Mouse (Mus musculus): ENCODE data around the gene Bnc2. TPM values are rescaled to one million over a fixed set of nuclear protein-coding genes. Genes with fewer than 3 reads are reported as not detected.

The Bnc2 gene
- polyA plus RNA-seq, 1 experiment from 2014 or later: 28.8 TPM

GRCm38 (mm10) chr4:84229189-84229960 is 445.7 kb downstream of the Bnc2 start:
- 62% methylated on average over 10 of the region's 10 CpGs for WGBS
- Histone ChIP-seq H3K36me3 (no peaks in the 10 kb centered on the region), H3K4me2 (no peak overlapping the region), H3K9ac (no peak overlapping the region), H3K27ac (no peak overlapping the region), H3K4me1 (peaks cover 3% of the 10 kb centered on the region; the same call in 1 of the 2 replicates), H3K27me3 (no peaks in the 10 kb centered on the region), H3K9me3 (no peaks in the 10 kb centered on the region), H3K4me3 (no peak overlapping the region)
- no peak for ATAC-seq (ENCODE audit: insufficient number of reproducible peaks, insufficient read depth, low FRiP score, low TSS enrichment, low read depth)

GRCm38 (mm10) chr4:84228551-84228950 is 446.5 kb downstream of the Bnc2 start:
- Histone ChIP-seq H3K4me2 (no peak overlapping the region), H3K9ac (no peak overlapping the region), H3K4me1 (peaks cover 5% of the 10 kb centered on the region; the same call in 1 of the 2 replicates), H3K4me3 (no peak overlapping the region), H3K27me3 (no peaks in the 10 kb centered on the region), H3K36me3 (no peaks in the 10 kb centered on the region), H3K27ac (no peak overlapping the region), H3K9me3 (no peaks in the 10 kb centered on the region)
- no peak for ATAC-seq (ENCODE audit: insufficient number of reproducible peaks, insufficient read depth, low FRiP score, low TSS enrichment, low read depth)
- WGBS: 83% methylated on average over 5 of the region's 5 CpGs

Other genes starting within 250 kb of the Bnc2 start
- 13.3 and 15.4 TPM in 2 replicates for gene Cntln, start 209.0 kb upstream of the Bnc2 start, polyA plus RNA-seq (2015; fragmentation: Nextera tagmentation; extraction: Ambion mirVana)